Comparison of ENCODE assay signal across 10 mouse cellular contexts in genomic region chr11:69111865-69112264, GRCm38 (mm10). TPM values are rescaled to one million over a fixed set of nuclear protein-coding genes. Genes with fewer than 3 reads are reported as not detected.
A peak's percentile ranks its signal among the peaks of the same experiment; 100 is the strongest.
DNase-seq lines count a peak whose midpoint lies in the region; ATAC-seq and TF ChIP-seq lines count a peak whose summit lies in the region.
"Had no signal": no experiment of that assay in that cellular context is flagged by ENCODE, and none has a peak within 500 bp of the region (broad histone marks: within the 10 kb centered on the region; RNA-seq: fewer than 3 reads in every experiment).

No protein-coding gene starts in this region.

- H3K4me2 ChIP-seq in embryonic facial prominence, embryonic 15.5 days (replicated peaks), result no peak overlapping the region
- H3K4me2 ChIP-seq in hindbrain, embryonic 15.5 days, result peak overlapping the region; percentile 61
- H3K4me2 ChIP-seq in myocyte (ENCODE audit: low read depth), result peak overlapping the region; percentile 69

- H3K27ac ChIP-seq in embryonic facial prominence, embryonic 15.5 days (replicated peaks), result peak overlapping the region; percentile 36; the same call in 1 of the 2 replicates
- no peak overlapping the region for H3K27ac ChIP-seq in hindbrain, embryonic 15.5 days (replicated peaks)

- no peak overlapping the region for H3K9ac ChIP-seq in embryonic facial prominence, embryonic 15.5 days
- H3K9ac ChIP-seq in hindbrain, embryonic 15.5 days, result no peak overlapping the region

- H3K27me3 ChIP-seq in embryonic facial prominence, embryonic 15.5 days, result no peaks in the 10 kb centered on the region
- peaks cover 10% of the 10 kb centered on the region for H3K27me3 ChIP-seq in hindbrain, embryonic 15.5 days
- H3K27me3 ChIP-seq in myocyte (ENCODE audit: control insufficient read depth, insufficient read depth, insufficient read length), result no peaks in the 10 kb centered on the region

- H3ac ChIP-seq in myocyte (ENCODE audit: control insufficient read depth, insufficient read length), result no peak overlapping the region

- no peak for TF ChIP-seq POLR2A in myocyte (IDR thresholded peaks at IDR 0.05; ENCODE audit: insufficient read length, low read depth)

- no peaks in the 10 kb centered on the region for H3K9me3 ChIP-seq in embryonic facial prominence, embryonic 15.5 days (replicated peaks)
- H3K9me3 ChIP-seq in hindbrain, embryonic 15.5 days, result no peaks in the 10 kb centered on the region

- peaks cover 12% of the 10 kb centered on the region for H3K4me1 ChIP-seq in embryonic facial prominence, embryonic 15.5 days
- H3K4me1 ChIP-seq in hindbrain, embryonic 15.5 days (replicated peaks), result peaks cover 16% of the 10 kb centered on the region

- no peaks in the 10 kb centered on the region for H3K79me2 ChIP-seq in myocyte (ENCODE audit: control insufficient read depth, insufficient read depth)

- H3K4me3 ChIP-seq in embryonic facial prominence, embryonic 15.5 days (replicated peaks), result no peak overlapping the region
- H3K4me3 ChIP-seq in hindbrain, embryonic 15.5 days, result no peak overlapping the region
- no peak overlapping the region for H3K4me3 ChIP-seq in myocyte

- ATAC-seq in embryonic facial prominence, embryonic 15.5 days (ENCODE audit: insufficient number of reproducible peaks, low FRiP score, low TSS enrichment, low read depth), result no peak
- no peak for ATAC-seq in hindbrain, embryonic 15.5 days (ENCODE audit: low FRiP score, low read depth)
- ATAC-seq in inflammation-experienced regulatory T-cells, adult 6 months, result no peak

- 67% methylated on average over 4 of the region's 4 CpGs for WGBS in embryonic facial prominence, embryonic 15.5 days
- 64% methylated on average over 4 of the region's 4 CpGs for WGBS in hindbrain, embryonic 15.5 days

- peaks cover 28% of the 10 kb centered on the region for H3K36me3 ChIP-seq in embryonic facial prominence, embryonic 15.5 days
- peaks cover 28% of the 10 kb centered on the region for H3K36me3 ChIP-seq in hindbrain, embryonic 15.5 days
- peaks cover 6% of the 10 kb centered on the region for H3K36me3 ChIP-seq in myocyte (ENCODE audit: control insufficient read depth, insufficient read depth)

- DNase-seq in layer of hippocampus, adult 9-11 months, result peak; percentile 28
- DNase-seq in layer of hippocampus, adult 9-10 months (ENCODE audit: low spot score), result no peak
- no peak for DNase-seq in cerebellum, adult 11-12 months
- DNase-seq: cerebellum, adult 9-10 months; lung, postnatal 10 days; right cerebral cortex, postnatal 14 days had no signal

TF ChIP-seq in myocyte, 11 proteins besides CTCF, POLR2A, EP300 and RAD21:
- no peak for TF ChIP-seq TCF3 (IDR thresholded peaks at IDR 0.05; ENCODE audit: insufficient read length, low read depth)
- no peak for TF ChIP-seq USF1 (IDR thresholded peaks at IDR 0.05; ENCODE audit: low read depth)
- TF ChIP-seq TCF12 (IDR thresholded peaks at IDR 0.05; ENCODE audit: insufficient read depth, poor library complexity, severe bottlenecking), result no peak
- no peak for TF ChIP-seq E2F4 (IDR thresholded peaks at IDR 0.05; ENCODE audit: insufficient read depth)
- TF ChIP-seq SRF (IDR thresholded peaks at IDR 0.05; ENCODE audit: control insufficient read depth, insufficient read length, low read depth), result no peak
- no peak for TF ChIP-seq MAX (IDR thresholded peaks at IDR 0.05; ENCODE audit: low read depth)
- TF ChIP-seq POLR2AphosphoS2 (IDR thresholded peaks at IDR 0.05; ENCODE audit: insufficient read length, low read depth), result no peak
- TF ChIP-seq CEBPB (IDR thresholded peaks at IDR 0.05; ENCODE audit: insufficient read depth, poor library complexity, severe bottlenecking), result no peak
- no peak for TF ChIP-seq MYOD1 (IDR thresholded peaks at IDR 0.05; ENCODE audit: control insufficient read depth in 1 of 3, insufficient read length in 2 of 3, low read depth in 2 of 3)
- no peak for TF ChIP-seq MYOG (IDR thresholded peaks at IDR 0.05; ENCODE audit: control insufficient read depth in 1 of 3, insufficient read depth in 1 of 3, insufficient read length in 2 of 3, low read depth in 2 of 3)
- TF ChIP-seq REST (IDR thresholded peaks at IDR 0.05; ENCODE audit: insufficient read depth, insufficient read length), result no peak

RNA-seq across cellular contexts. Expression of gene Hes7, which starts 8.3 kb away (rescaled TPM):
- 0.55 and 0.64 TPM in 2 replicates for polyA plus RNA-seq in embryonic facial prominence, embryonic 15.5 days (2015; fragmentation: Nextera tagmentation; extraction: Ambion mirVana)
- polyA plus RNA-seq in hindbrain, embryonic 15.5 days (2015; fragmentation: Nextera tagmentation; extraction: Ambion mirVana), result 0.87 and 0.98 TPM in 2 replicates
- polyA plus RNA-seq in myocyte (2012; fragmentation: generic; extraction: Trizol), result 0.28 TPM
- not detected for polyA plus RNA-seq in inflammation-experienced regulatory T-cells, adult 6 months (2017; shearing (Covaris generic))

RNA-seq across cellular contexts. Expression of gene 9130213A22Rik, which starts 10.5 kb away (rescaled TPM):
- polyA plus RNA-seq in embryonic facial prominence, embryonic 15.5 days (2015; fragmentation: Nextera tagmentation; extraction: Ambion mirVana), result 0.35 and 0.51 TPM in 2 replicates
- 0.40 and 0.42 TPM in 2 replicates for polyA plus RNA-seq in hindbrain, embryonic 15.5 days (2015; fragmentation: Nextera tagmentation; extraction: Ambion mirVana)
- 0.78 TPM for polyA plus RNA-seq in myocyte (2012; fragmentation: generic; extraction: Trizol)
- under 1 TPM in 1 of 3 experiments, not detected in 2; 0.63 TPM for polyA plus RNA-seq in inflammation-experienced regulatory T-cells, adult 6 months (2017; shearing (Covaris generic))

RNA-seq across cellular contexts. Expression of gene Aloxe3, which starts 13.8 kb away (rescaled TPM):
- 7.6 and 8.9 TPM in 2 replicates for polyA plus RNA-seq in embryonic facial prominence, embryonic 15.5 days (2015; fragmentation: Nextera tagmentation; extraction: Ambion mirVana)
- 4.7 and 6.5 TPM in 2 replicates for polyA plus RNA-seq in hindbrain, embryonic 15.5 days (2015; fragmentation: Nextera tagmentation; extraction: Ambion mirVana)
- 0.01 TPM for polyA plus RNA-seq in myocyte (2012; fragmentation: generic; extraction: Trizol)
- under 1 TPM in 1 of 3 experiments, not detected in 2; 0.13 TPM for polyA plus RNA-seq in inflammation-experienced regulatory T-cells, adult 6 months (2017; shearing (Covaris generic))

RNA-seq across cellular contexts. Expression of gene Per1, which starts 16.8 kb away (rescaled TPM):
- 29.6 and 34.4 TPM in 2 replicates for polyA plus RNA-seq in embryonic facial prominence, embryonic 15.5 days (2015; fragmentation: Nextera tagmentation; extraction: Ambion mirVana)
- polyA plus RNA-seq in hindbrain, embryonic 15.5 days (2015; fragmentation: Nextera tagmentation; extraction: Ambion mirVana), result 10.0 and 10.1 TPM in 2 replicates
- polyA plus RNA-seq in myocyte (2012; fragmentation: generic; extraction: Trizol), result 8.9 TPM
- polyA plus RNA-seq in inflammation-experienced regulatory T-cells, adult 6 months (2017; shearing (Covaris generic)), result 1 to 10 TPM; 5.2 to 6.2 (median 6.1) TPM

RNA-seq across cellular contexts. Expression of gene Vamp2, which starts 23.6 kb away (rescaled TPM):
- 111 and 149 TPM in 2 replicates for polyA plus RNA-seq in embryonic facial prominence, embryonic 15.5 days (2015; fragmentation: Nextera tagmentation; extraction: Ambion mirVana)
- polyA plus RNA-seq in hindbrain, embryonic 15.5 days (2015; fragmentation: Nextera tagmentation; extraction: Ambion mirVana), result 317 and 437 TPM in 2 replicates
- 51.8 TPM for polyA plus RNA-seq in myocyte (2012; fragmentation: generic; extraction: Trizol)
- polyA plus RNA-seq in inflammation-experienced regulatory T-cells, adult 6 months (2017; shearing (Covaris generic)), result 10 to 100 TPM; 26.9 to 31.5 (median 27.3) TPM
